Mouse (Mus musculus) telencephalon, adult 2 months (tissue): ENCODE measurements around the gene Adh5.
"Not testable (repeated sequence)": the region's sequence is repeated elsewhere in the genome, so short reads cannot be mapped to it uniquely, and the experiment has no call there.

Experiments used
- DNase-seq: peaks from one replicate; pipeline ENCODE4 v3.0.0-alpha.2; 2011; ENCODE audit warnings: low read depth, low spot score

The Adh5 gene

DNA sequence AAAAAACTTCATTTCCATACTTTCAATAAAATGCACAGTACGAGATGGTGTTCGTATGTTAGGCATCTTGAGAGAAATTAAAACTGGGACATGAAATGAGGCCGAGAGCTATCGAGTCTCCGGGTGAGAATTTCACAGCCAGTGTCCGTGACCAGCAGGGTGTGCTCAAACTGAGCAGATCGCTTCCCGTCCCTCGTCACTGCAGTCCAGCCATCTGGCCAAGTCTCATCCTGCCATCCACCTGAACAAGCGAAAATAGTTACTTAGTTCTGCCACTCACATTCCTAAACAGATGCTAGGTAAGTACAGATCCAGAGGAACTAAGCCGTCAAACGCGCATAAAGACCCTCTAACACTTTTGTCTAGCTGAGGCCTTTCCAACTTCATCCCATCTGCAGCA is 17.4 kb downstream of the Adh5 start:
- peak; percentile 27 for DNase-seq

DNA sequence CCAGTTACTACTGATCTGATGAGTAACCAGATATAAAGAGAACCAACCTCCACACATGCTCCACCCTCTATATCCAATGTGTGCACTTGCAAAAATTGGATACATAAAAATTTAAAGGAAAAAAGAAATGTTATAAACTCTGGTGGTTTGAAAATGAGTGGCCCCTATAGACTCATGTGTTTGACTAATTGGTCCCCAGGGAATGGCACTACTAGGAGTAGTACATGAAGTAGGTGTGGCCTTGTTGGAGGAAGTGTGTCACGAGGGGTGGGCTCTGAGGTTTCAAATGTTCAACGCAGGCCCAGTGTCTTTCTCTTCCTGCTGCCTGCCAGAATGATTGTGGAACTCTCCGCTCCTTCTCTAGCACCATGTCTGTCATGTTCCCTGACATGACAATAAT is 18.9 kb downstream of the Adh5 start:
- no peak for DNase-seq

DNA sequence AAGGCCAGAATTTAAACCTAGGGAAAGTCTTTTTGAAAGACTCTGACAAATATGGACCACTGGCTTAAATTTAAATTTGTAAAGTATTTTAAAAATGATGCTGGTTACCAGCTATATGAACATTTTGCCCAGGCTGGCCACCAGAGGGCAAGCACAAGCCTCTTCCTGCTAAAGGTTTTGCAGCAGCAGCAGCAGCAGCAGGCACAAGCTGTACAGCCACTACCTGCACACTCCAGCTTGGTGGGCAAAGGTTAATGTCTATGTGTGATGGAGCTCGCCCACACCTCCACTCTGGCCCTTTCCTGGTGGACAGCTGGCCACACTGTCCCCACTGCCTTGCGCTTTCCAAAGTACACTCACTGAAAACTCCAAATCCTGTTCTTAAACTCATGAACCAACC is 20.2 kb downstream of the Adh5 start:
- DNase-seq, result peak; percentile 23

DNA sequence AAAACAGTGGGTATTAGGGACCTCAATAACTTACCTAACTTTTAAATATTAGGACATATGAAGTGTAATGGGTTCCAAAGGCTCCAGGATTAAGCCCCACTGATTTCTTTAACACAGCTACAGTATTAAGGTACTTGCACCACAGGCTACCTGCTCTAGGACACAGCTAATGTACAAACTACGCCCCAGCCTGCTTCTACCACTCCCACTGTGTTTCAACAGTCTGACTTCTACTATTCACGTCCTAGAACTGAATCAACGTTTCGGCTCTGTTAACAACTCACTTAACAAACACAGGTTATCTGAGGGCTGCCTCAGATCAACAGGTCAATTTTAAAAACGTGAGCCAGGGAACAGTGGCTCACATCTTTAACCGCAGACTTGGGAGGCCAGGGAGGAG is 20.9 kb downstream of the Adh5 start:
- no peak for DNase-seq

DNA sequence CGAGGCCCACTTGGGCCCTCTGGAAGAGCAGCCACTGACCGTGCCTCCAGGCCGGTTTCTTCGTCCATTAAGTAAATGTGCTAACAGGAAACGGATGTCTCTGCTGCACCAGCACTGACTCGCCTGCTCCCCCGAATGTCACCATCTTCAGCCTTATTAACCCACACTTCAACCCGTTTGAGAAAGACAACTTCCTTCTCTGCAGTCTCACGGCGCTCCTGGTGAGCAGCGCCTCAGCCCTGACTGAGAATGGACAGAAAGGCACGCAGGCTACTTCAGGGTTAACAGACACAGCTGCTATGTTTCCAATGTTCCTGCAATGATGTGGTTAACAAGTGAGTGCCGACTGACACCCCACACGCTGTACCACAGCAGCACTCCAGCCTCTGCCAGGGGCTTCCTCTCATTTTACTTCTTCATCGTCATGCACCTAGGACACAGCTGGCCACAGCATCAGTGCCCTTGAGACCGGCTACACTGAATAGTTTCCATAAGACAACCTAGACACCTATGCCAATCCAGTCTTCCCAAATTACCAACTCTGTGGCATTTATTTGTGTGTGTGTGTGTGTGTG is 21.8 kb downstream of the Adh5 start:
- DNase-seq, result no peak

DNA sequence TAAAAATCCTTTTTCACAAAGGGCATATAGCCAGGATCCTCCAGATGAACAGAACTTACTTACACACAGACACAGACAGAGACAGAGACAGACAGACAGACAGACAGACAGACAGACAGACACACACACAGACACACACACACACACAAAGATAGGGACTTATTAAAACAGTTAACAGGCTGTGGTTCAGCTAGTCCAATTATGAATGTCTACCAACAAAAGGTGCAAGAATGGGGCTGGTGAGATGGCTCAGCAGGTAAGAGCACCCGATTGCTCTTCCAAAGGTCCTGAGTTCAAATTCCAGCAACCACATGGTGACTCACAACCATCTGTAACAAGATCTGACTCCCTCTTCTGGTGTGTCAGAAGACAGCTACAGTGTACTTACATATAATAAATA is 23.8 kb downstream of the Adh5 start:
- DNase-seq, result not testable (repeated sequence)

- DNase-seq, result no peak
These were observed 28.2 kb downstream of the Adh5 start for GRCm38 (mm10) chr3:138471066-138471465.

DNA sequence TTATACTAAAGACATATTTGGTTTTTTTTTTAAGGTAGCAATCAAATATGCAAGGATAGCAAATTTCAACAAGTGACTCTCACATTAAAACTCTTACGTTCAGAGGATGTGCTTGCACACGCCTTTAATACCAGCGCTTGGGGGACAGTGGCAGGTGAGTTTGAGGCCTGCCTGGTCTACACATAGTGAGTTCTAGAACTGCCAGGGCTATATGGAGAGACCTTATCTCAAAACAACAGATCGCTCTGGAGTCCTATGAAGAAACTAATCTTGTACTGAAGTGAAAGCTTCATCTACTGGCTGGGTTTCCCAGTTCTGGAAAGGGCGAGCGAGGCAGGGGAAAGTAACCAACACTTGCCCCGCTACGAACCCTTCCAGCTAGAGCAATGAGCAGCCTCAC is 36.6 kb downstream of the Adh5 start:
- no peak for DNase-seq

- no peak for DNase-seq
These were observed 38.8 kb downstream of the Adh5 start for GRCm38 (mm10) chr3:138481526-138482284.

- no peak for DNase-seq
These were observed 40.3 kb downstream of the Adh5 start for GRCm38 (mm10) chr3:138483240-138483639.

DNA sequence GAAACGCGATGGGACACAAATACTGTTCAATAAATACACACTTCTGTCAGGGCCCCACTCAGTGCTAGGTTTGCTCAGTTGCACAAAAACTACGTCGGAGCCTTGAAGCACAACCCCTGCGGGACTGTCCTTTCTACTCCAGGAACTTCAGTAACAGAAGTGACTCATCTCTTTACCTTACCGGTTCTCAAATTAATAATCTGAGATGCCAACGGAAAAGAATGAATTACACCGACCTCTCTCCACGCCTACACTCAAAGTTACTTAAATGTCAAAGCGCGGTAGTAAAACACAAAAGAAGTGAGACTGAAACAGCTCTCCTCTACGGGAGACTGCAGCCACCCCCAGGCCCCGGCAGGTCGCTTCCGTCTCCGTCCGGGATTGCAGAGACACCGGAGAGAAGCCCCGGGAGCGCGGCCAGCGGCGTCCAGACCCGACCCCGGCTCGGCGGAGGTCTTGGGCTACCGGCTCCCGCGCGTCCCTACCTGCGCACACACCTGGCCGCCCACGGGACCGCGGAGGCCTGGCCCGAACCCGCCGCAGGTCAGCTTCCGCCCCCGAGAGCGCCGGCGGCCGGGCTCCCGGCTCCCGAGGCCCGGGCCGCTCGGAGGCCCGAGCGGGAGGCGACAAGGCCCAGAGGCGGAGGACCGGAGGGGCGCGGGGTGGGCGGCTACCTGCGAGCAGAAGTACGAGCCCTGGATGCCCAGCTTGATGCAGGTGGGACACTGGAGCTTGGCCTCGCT is 45.9 kb downstream of the Adh5 start:
- no peak for DNase-seq

GRCm38 (mm10) chr3:138489327-138490033 is 46.6 kb downstream of the Adh5 start, which contains the start of gene Metap1:
Gene Metap1, minus strand, starts transcription at chr3:138489515.
- peak; percentile 84 for DNase-seq

DNA sequence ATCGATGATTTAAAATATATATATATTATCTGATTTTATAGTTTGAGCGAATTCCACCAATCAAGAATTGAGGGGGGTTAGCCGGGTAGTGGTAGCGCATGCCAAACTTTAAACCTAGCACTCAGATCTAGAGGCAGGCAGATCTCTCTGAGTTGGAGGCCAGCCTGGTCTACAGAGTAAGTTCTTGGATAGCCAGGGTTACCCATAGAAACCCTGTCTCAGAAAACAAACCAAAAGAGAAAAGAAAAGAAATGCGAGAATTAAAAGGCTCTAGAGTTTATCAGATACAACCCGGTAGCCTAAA is 47.1 kb downstream of the Adh5 start:
- no peak for DNase-seq

DNA sequence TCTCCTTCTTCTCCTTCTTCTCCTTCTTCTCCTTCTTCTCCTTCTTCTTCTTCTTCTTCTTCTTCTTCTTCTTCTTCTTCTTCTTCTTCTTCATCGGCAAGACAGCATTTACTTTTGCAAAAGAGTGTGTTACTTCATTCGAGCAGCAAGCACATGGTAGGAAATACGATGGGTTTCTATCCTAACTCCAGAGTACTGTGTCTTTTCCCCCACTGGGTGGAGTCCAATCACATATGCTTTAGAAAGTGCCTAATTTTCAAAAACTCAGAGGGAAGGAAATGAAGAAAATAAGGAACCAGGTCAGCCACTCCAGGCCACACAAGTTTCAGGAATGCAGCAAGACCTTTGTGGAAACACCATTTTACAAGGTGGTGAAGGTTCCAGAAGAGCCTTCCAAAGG is 50.8 kb downstream of the Adh5 start:
- no peak for DNase-seq

DNA sequence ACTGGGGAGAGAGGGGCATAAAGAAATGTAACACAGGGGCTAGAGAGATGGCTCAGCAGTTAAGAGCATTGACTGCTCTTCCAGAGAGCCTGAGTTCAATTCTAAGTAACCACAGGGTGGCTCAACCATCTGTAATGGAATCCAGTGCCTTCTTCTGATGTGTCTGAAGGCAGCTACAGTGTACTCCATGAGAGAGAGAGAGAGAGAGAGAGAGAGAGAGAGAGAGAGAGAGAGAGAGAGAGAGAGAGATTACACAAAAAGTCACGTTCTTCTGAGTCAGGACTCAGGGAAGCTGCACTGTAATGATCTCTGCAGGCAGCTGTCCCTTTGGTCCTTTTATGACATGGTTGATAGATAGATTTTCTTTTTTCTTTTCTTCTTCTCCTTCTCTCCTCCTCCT is 51.7 kb downstream of the Adh5 start:
- no peak for DNase-seq

DNA sequence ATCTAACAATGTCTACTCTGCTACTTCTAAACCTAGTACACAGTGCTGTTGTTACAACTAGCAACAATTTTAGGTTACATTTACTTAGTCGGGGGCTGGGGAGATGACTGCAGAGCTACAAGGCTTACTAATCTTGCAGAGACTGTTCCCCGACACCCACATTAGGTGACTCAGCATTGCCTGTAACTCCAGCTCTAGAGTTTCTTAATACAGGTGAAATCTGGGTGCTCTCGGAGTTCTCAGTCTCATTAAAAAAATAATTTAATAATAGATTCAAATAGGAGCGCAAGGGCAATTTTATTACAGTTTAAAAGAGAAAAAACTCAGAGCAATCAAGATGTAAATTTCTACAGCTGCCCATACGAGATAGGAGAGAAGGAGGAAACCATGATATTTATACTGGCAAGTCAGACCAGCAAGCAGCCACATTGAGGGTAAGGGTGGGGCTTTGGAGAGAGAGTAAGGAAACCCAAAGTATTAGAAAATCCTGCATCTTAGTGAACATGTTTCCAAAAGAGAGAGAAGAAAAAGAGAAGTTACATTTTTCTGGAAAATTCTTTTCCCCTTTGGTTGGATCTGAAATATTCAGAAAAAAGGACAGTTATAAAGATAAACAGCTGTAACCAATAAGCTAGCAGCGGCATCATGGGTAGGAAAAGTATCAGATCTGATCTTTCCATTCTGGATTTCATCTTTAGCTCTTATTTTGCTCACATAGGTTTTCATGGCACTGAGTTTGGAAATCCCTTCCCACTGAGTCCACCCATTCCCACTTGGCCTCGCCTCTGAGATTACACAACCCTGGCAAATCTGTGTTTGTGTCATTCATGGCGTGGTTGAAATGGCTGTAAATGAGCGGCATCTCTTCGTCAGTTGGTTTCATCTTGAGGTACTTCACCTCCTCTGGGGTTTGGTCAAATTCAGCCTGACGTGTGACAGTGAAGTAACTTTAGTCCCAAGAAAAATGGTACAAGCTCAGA is 52.6 kb downstream of the Adh5 start:
- DNase-seq, result peak; percentile 41

DNA sequence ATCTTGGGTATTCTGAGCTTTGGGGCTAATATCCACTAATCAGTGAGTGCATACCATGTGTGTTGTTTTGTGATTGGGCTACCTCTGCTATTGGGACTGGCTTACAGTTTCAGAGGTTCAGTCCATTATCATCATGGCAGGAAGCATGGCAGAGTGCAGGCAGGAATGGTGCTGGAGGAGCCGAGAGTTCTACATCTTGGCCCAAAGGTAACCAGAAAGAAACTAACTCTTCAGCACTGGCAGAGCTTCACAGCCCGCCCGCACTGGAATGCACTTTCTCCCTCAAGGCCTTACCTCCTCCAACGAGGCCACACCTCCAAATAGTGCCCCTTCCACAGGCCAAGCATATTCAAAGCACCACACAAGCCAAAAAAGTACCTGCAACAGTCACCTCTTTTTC is 55.8 kb downstream of the Adh5 start:
- no peak for DNase-seq

DNA sequence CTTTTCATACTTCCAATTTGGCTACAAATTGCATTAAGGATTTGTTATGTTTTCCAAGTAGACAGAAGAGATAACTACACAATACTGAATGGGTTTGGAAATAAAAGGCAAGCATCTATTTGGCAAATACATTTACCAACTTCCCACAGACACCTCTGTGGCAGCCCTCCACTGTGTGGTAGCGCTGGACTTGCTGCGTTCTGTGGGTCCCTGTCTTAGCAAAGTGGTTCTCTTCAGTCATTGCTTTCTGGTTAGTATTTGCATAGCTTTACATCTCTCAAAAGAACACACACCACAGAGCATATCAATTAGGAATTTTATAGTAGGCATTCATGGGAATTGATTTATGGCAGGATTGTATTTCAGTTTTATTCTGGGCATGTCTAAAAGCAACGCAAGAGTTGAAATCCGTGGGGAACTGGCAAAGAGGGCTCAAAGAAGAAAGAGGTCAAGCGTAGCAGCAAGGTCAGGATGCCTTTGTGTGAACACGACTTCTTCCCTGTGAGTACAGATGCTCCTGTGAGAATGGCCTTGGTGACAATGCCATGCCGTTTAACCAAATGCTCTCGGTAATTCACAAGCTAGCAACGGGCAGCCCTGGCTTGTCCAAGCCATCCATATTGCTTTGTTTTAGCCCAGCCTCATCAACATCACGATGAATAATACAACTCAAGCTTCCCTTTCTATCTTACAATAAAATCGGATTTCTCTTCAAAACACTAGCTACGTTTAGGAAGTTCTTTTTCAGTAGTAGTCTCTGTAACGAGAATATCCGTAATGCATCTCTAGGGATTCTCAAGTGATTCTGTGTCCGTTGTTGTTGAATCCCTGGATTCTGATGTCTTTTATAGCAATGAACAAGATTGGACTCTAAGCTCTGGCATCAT is 57.2 kb downstream of the Adh5 start:
- DNase-seq, result no peak

DNA sequence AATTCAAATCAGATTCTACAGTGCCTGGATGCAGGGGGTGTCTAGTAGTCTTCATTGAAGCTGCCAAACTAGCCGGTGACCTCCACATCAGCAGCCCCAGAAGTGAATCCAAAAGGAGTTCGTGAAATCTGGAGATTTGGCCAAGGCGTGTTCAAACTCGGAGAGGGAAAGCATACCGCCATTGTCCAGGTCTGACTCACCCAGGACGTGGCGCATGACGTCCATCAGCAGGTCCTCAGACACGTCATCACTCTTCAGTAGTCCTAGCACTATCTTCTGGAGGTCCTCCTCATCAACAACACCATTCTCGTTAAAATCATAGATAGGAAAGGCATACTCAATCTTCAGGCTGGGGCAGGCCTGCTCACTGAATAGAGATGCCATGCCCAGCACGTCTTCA is 60.9 kb downstream of the Adh5 start:
- DNase-seq, result no peak
